Mouse (Mus musculus) midbrain, embryonic 14.5 days (tissue): ENCODE measurements around the gene Aqp9. TPM values are rescaled to one million over a fixed set of nuclear protein-coding genes. Genes with fewer than 3 reads are reported as not detected.

ENCODE experiments used
- ATAC-seq: fragments of 200-750 bp; cut with Nextera tagmentation; 2 replicates; pipeline ENCODE4 v1.8.0; 2017; ENCODE audit warnings: moderate number of reproducible peaks, moderate library complexity; ENCODE audit not compliant: low FRiP score, low TSS enrichment
- DNase-seq: peaks from one replicate; pipeline ENCODE4 v3.0.0-alpha.2; 2015
- H3K27ac ChIP-seq: fragments of 300-500 bp; sonication (generic); replicated peaks from 2 replicates; pipeline ENCODE4 v1.5.1; 2014; ENCODE audit warnings: mild to moderate bottlenecking, low read depth, low read length, moderate library complexity
- H3K27me3 ChIP-seq: fragments of 300-500 bp; sonication (generic); 2 replicates; pipeline ENCODE4 v1.6.1; 2014; ENCODE audit warnings: low read length, control low read depth, mixed read lengths; ENCODE audit not compliant: control insufficient read depth, insufficient read depth
- H3K36me3 ChIP-seq: fragments of 300-500 bp; sonication (generic); 2 replicates; pipeline ENCODE4 v1.6.1; 2014; ENCODE audit warnings: low read length, control low read depth; ENCODE audit not compliant: control insufficient read depth, insufficient read depth
- H3K4me1 ChIP-seq: fragments of 300-500 bp; sonication (generic); 2 replicates; pipeline ENCODE4 v1.6.1; 2014; ENCODE audit warnings: mild to moderate bottlenecking, antibody characterized with exemption, low read length, control low read depth; ENCODE audit not compliant: control insufficient read depth, insufficient read depth
- H3K4me2 ChIP-seq: fragments of 300-500 bp; sonication (generic); 2 replicates; pipeline ENCODE4 v1.6.1; 2014; ENCODE audit warnings: mild to moderate bottlenecking, low read length, moderate library complexity
- H3K4me3 ChIP-seq: fragments of 300-500 bp; sonication (generic); replicated peaks from 2 replicates; pipeline ENCODE4 v1.5.1; 2014; ENCODE audit warnings: low read depth, low read length
- H3K9ac ChIP-seq: fragments of 300-500 bp; sonication (generic); replicated peaks from 2 replicates; pipeline ENCODE4 v1.6.1; 2014; ENCODE audit warnings: mild to moderate bottlenecking, low read length, moderate library complexity
- H3K9me3 ChIP-seq: fragments of 300-500 bp; sonication (generic); 2 replicates; pipeline ENCODE4 v1.6.1; 2016; ENCODE audit warnings: low read length, control low read depth, mixed read lengths; ENCODE audit not compliant: control insufficient read depth
- WGBS: fragments of 180-500 bp; shearing (Covaris S2); extraction: QIAGEN DNeasy Blood & Tissue Kit; methylation state at CpG from one replicate; pipeline ENCODE4 v1.1.7; 2014; 5-methylcytosine and 5-hydroxymethylcytosine counted together
- polyA plus RNA-seq: library from polyadenylated mRNA; unstranded; fragments of >200 nt; fragmentation: Nextera tagmentation; extraction: Ambion mirVana; gene quantifications from 2 replicates; pipeline ENCODE4 v1.2.1, GENCODE M21; 2014

Aqp9 gene
- polyA plus RNA-seq, 1 experiment from 2014 or later, result 0.61 TPM

DNA sequence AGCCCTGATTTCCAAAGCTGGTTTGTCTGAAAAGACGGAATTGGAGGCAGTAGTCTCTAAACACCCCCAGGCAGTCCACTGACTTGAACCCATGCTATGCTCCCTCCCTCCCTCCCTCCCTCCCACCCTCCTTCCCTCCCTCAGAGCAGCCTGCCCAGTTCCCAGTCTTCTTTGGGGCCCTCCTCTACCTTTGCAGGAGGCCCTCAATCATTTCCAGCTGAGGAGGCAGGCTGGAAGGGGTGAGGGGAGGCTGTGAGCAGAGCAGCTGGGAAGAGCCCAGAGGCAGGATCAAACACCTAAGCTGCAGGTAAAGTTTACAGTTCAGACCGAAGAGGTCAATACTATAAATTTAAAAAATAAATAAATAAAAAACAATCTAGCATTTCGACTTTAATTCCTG is 4.1 kb downstream of the Aqp9 start:
- Histone ChIP-seq H3K4me3 (no peak overlapping the region), H3K9ac (no peak overlapping the region), H3K9me3 (no peaks in the 10 kb centered on the region), H3K4me1 (peaks cover 6% of the 10 kb centered on the region; the same call in 1 of the 2 replicates), H3K4me2 (no peak overlapping the region), H3K36me3 (no peaks in the 10 kb centered on the region), H3K27me3 (no peaks in the 10 kb centered on the region), H3K27ac (no peak overlapping the region)
- 80% methylated on average over 3 of the region's 3 CpGs for WGBS
- ATAC-seq, result no peak
- no peak for DNase-seq

DNA sequence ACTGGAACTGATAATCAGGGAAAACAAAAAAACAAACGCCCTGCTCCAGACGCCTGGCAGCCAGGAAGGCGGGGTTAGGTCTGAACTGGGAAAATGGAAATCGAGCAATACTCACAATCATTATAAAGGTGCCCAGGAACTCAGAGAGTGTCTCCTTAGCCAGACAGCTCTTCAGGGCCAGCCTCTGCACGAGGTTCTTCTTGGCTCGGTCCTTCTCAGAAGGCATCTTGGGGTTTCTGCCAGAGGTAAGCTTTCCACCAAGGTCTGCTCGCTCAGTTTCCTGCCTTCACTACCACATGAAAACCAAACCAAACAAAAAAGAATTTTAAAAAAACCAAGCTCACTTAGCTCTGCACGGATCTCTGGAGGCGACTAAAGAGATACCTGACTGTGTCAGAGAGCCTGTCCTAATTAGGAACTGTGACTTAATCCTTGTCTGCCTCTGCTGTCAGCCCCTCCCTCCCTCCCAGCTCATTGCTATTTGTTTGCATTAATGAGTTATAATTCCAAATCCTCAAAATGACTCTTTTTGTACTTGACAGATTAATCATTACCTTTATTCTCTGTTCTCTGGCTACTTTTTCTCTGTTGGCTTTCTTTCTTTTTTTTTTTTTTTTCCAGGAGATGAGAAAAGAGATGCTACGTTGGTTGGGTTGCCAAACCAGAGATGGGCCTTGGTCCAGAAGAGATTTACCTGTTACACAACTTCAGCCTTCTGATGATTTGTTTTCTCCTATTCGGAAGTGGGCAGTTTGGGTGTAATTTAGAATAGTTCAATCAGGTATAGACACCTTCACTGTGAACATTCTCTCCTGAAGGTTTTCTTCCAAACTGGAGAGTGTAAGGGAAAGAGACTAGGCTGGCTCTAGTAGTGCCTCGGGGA is 5.4 kb downstream of the Aqp9 start:
- no peak overlapping the region for H3K4me2 ChIP-seq
- no peaks in the 10 kb centered on the region for H3K9me3 ChIP-seq
- no peaks in the 10 kb centered on the region for H3K27me3 ChIP-seq
- H3K9ac ChIP-seq, result no peak overlapping the region
- DNase-seq (no peak), ATAC-seq (no peak)
- no peaks in the 10 kb centered on the region for H3K36me3 ChIP-seq
- no peak overlapping the region for H3K4me3 ChIP-seq
- 69% methylated on average over 12 of the region's 12 CpGs for WGBS
- peaks cover 6% of the 10 kb centered on the region; the same call in 1 of the 2 replicates for H3K4me1 ChIP-seq
- H3K27ac ChIP-seq, result no peak overlapping the region

DNA sequence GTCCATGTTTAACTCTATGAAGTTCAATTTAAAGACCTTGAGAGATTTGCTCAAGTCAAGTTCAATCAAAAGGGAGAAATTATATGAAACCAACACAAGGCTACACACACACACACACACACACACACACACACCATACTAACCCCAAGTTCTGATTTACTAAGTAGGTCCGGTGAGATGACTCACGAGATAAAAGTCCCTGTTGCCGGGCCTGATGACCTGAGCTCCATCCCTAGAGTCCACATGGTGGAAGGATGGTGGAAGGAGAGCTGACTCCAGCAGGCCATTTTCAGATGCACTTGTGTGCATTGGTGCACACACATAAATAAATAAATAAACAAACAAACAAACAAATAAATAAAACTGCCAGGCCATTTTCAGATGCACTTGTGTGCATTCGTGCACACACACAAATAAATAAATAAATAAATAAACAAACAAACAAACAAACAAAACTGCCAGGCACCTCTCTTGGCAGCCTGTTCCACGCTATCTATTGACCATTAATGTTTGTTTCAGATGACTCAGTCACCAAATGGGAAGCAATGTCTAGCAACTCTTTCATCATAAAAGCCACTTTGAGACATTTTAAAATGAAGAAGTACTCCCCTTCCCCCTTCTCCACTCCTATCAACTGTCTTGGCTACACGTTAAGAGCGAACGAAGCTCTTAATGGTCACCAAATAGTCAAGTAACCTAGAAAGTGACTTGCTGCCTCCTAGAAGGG is 6.2 kb downstream of the Aqp9 start:
- H3K4me2 ChIP-seq, result no peak overlapping the region
- peaks cover 2% of the 10 kb centered on the region; the same call in 1 of the 2 replicates for H3K4me1 ChIP-seq
- no peaks in the 10 kb centered on the region for H3K27me3 ChIP-seq
- H3K9ac ChIP-seq, result no peak overlapping the region
- 91% methylated on average over 8 of the region's 8 CpGs for WGBS
- ATAC-seq (no peak), DNase-seq (no peak)
- no peak overlapping the region for H3K4me3 ChIP-seq
- no peak overlapping the region for H3K27ac ChIP-seq
- no peaks in the 10 kb centered on the region for H3K9me3 ChIP-seq
- H3K36me3 ChIP-seq, result no peaks in the 10 kb centered on the region

- Histone ChIP-seq H3K36me3 (no peaks in the 10 kb centered on the region), H3K4me1 (no peaks in the 10 kb centered on the region), H3K27me3 (no peaks in the 10 kb centered on the region), H3K9ac (no peak overlapping the region), H3K27ac (no peak overlapping the region), H3K9me3 (no peaks in the 10 kb centered on the region), H3K4me2 (no peak overlapping the region), H3K4me3 (no peak overlapping the region)
- DNase-seq (no peak), ATAC-seq (no peak)
- 95% methylated on average over 13 of the region's 13 CpGs for WGBS
These were observed 7.4 kb downstream of the Aqp9 start for GRCm38 (mm10) chr9:71160849-71161711.

- H3K9me3 ChIP-seq, result no peaks in the 10 kb centered on the region
- no peak overlapping the region for H3K4me3 ChIP-seq
- no peak overlapping the region for H3K9ac ChIP-seq
- no peak for DNase-seq
- 94% methylated on average over 5 of the region's 5 CpGs for WGBS
- H3K4me1 ChIP-seq, result no peaks in the 10 kb centered on the region
- no peak for ATAC-seq
- no peak overlapping the region for H3K4me2 ChIP-seq
- no peak overlapping the region for H3K27ac ChIP-seq
- H3K27me3 ChIP-seq, result no peaks in the 10 kb centered on the region
- H3K36me3 ChIP-seq, result no peaks in the 10 kb centered on the region
These were observed 8.8 kb downstream of the Aqp9 start for GRCm38 (mm10) chr9:71159686-71160085.

GRCm38 (mm10) chr9:71159060-71159626 is 9.3 kb downstream of the Aqp9 start:
- H3K9me3 ChIP-seq, result no peaks in the 10 kb centered on the region
- H3K27ac ChIP-seq, result no peak overlapping the region
- DNase-seq (no peak), ATAC-seq (no peak)
- H3K4me1 ChIP-seq, result no peaks in the 10 kb centered on the region
- no peak overlapping the region for H3K9ac ChIP-seq
- no peak overlapping the region for H3K4me3 ChIP-seq
- H3K27me3 ChIP-seq, result no peaks in the 10 kb centered on the region
- 89% methylated on average over 7 of the region's 7 CpGs for WGBS
- H3K36me3 ChIP-seq, result no peaks in the 10 kb centered on the region
- no peak overlapping the region for H3K4me2 ChIP-seq

DNA sequence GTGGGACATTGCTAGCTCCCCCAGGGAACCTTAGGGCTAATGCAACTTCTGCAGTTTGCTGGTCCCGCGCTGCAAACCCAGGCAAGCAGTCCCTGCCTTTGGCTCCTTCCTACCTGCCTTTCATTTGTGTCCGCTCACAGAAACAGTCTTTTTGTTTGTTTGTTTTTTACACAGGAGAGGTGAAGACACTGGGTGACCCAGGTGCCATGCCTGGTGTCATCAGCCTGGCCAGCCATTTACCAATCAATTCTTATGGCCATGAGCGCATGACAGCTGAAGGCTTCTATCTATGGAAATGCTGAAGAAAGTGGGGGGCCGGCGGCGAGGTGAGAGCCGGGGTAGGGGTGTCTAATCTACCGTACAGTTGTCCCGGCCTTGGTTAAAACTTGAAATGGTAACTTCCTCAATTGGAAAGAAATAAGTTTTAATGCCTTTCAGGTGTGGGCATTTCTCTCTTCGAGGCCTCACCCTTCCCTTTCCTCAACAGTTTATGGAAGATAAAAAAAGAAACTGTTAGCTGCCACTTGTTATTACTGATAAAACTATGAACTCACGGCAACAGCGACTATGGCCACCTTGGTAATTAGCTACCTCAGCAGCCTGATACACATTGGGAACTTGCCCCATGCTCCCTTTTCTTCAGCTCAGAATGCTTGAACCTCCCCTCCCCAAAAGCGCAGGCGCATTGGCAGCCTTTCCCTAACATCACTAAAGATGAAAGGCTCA is 10.4 kb downstream of the Aqp9 start:
- Histone ChIP-seq H3K4me3 (no peak overlapping the region), H3K9ac (no peak overlapping the region), H3K27me3 (no peaks in the 10 kb centered on the region), H3K36me3 (no peaks in the 10 kb centered on the region), H3K27ac (no peak overlapping the region), H3K4me2 (no peak overlapping the region), H3K4me1 (no peaks in the 10 kb centered on the region), H3K9me3 (no peaks in the 10 kb centered on the region)
- WGBS, result 94% methylated on average over 15 of the region's 15 CpGs
- ATAC-seq, result no peak
- DNase-seq, result no peak
